Mouse (Mus musculus): ENCODE data around the gene Gprin2.

The Gprin2 gene

GRCm38 (mm10) chr14:34200738-34201230 is 669 bp downstream of the Gprin2 start:
- DNase-seq = peak; percentile 75

GRCm38 (mm10) chr14:34196706-34197105 is 4.7 kb downstream of the Gprin2 start:
- no peak for DNase-seq

GRCm38 (mm10) chr14:34195466-34195865 is 6.0 kb downstream of the Gprin2 start:
- DNase-seq = peak; percentile 49

- no peak for DNase-seq
Observed at GRCm38 (mm10) chr14:34193879-34194278, 7.6 kb downstream of the Gprin2 start.

GRCm38 (mm10) chr14:34190361-34190760 is 11.1 kb downstream of the Gprin2 start:
- DNase-seq = no peak

- DNase-seq = peak; percentile 38
Observed at GRCm38 (mm10) chr14:34188629-34189028, 12.8 kb downstream of the Gprin2 start.

GRCm38 (mm10) chr14:34183101-34183500 is 18.4 kb downstream of the Gprin2 start:
- no peak for DNase-seq

- DNase-seq = no peak
Observed at GRCm38 (mm10) chr14:34179351-34179750, 22.1 kb downstream of the Gprin2 start.

GRCm38 (mm10) chr14:34171107-34171506 is 30.3 kb downstream of the Gprin2 start:
- DNase-seq = no peak

GRCm38 (mm10) chr14:34155752-34156151 is 45.7 kb downstream of the Gprin2 start:
- no peak for DNase-seq

- peak; percentile 45 for DNase-seq
Observed at GRCm38 (mm10) chr14:34154601-34155337, 46.7 kb downstream of the Gprin2 start.

- DNase-seq = no peak
Observed at GRCm38 (mm10) chr14:34152342-34152741, 49.1 kb downstream of the Gprin2 start, which contains the start of gene Npy4r. Gene Npy4r (minus strand): TSS chr14:34152489.

- no peak for DNase-seq
Observed at GRCm38 (mm10) chr14:34142915-34143314, 58.5 kb downstream of the Gprin2 start.

GRCm38 (mm10) chr14:34142316-34142715 is 59.1 kb downstream of the Gprin2 start:
- no peak for DNase-seq

- DNase-seq = no peak
Observed at GRCm38 (mm10) chr14:34139671-34140664, 61.5 kb downstream of the Gprin2 start.

Data from cerebellum, adult 9-11 months (tissue).